Mouse (Mus musculus): ENCODE measurements around the gene Ispd.

DNA sequence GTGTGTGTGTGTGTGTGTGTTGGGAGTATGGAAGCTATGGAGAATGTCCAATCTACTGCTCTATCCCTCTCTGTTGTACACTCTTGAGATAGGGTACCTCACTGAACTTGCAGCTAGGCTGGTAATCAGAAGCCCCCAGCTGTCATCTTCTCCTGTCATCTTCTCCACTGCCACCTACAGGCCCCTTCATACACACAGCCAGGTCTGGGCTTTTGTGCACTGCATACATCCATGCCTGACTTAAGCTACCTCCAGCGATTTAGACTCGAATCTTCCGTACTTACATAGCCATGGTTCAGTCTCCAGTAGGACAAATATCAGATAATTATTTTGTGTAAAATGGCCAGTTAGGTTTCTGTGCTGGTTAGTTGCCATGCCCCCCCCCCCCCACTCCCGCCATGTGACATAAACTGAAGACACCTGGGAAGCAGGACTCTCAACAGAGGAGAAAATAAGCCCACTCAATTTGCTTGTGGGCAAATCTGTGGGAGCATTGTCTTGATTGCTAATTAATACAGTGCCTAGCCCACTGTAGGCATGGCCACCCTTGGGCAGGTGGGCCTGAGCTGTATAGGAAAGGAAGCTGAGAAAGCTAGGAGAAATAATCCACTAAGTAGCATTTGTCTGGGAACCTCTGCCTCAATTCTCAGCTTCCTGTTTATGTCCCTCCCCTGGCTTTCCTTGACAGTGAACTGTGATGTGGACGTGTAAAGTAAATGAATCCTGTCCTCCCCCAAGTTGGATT is 289.1 kb downstream of the Ispd start:
- TF ChIP-seq CTCF (IDR thresholded peaks at IDR 0.05; ENCODE audit: extremely low read depth, insufficient read length, insufficient replicate concordance, low read depth, low read length) (no peak), POLR2A (IDR thresholded peaks at IDR 0.05; ENCODE audit: low read depth, low read length) (no peak)
